Mouse (Mus musculus): Measurements from ENCODE around the gene Wbp4. TPM values are rescaled to one million over a fixed set of nuclear protein-coding genes. Genes with fewer than 3 reads are reported as not detected.
A peak's percentile ranks its signal among the peaks of the same experiment; 100 is the strongest.
"Not testable (repeated sequence)": the region's sequence is repeated elsewhere in the genome, so short reads cannot be mapped to it uniquely, and the experiment has no call there.

The Wbp4 gene
- 15.1 and 16.2 TPM in 2 replicates for polyA plus RNA-seq (2015; fragmentation: Nextera tagmentation; extraction: Ambion mirVana)

DNA sequence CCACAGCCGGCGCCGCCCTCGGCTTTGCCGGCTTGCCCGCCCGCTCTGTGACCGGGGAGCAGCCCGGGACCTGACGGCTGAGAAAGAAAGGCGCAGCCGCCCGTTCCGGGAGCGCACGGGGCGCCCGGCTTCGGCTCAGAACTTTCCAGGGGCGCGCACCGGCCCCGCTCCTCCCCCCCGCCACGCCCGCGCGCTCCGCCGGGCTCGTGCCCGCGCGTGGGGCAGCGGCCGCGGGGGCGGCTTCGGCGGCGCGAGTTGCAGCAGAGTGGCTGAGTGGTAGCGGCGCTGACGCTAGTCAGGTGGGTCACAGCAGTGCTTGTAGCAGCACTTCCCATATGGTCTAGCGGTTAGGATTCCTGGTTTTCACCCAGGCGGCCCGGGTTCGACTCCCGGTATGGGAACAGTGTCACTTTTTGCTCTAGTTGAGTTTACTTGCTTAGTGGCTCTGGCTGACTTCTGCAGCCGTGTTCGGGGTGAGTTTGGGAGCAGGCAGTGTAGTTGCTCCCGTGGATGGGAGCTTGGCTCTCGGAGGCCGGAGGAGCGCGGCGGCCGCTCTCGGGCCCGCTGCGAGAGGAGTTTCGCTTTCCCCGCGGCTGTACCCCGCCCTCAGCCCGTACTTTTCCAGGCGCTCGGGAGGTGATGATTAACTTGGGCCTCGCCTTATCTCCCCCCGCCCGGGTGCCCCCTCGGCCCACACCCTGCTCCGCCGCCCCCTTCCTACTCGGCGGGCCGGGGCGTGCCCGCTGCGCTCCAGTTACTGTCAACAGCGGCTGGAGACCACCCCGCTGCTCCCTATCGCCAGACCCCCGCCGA is at the start of gene Wbp4:
Wbp4 (minus strand) TSS at position 182 of the 813 bp plus-strand sequence.
- Histone ChIP-seq H3K4me1 (ENCODE audit: insufficient read depth) (peaks cover 29% of the 10 kb centered on the region), H3K27me3 (ENCODE audit: insufficient read depth, low read length) (no peaks in the 10 kb centered on the region), H3K4me2 (ENCODE audit: low read depth, low read length) (peak within 1 kb of the TSS; percentile 83), H3K4me3 (ENCODE audit: low read depth, low read length) (peak within 1 kb of the TSS; percentile 99), H3K9me3 (ENCODE audit: low read length) (no peaks in the 10 kb centered on the region), H3K36me3 (replicated peaks; ENCODE audit: insufficient read depth, low read length) (peaks cover 4% of the 10 kb centered on the region), H3K27ac (ENCODE audit: low read depth) (peak within 1 kb of the TSS; percentile 100), H3K9ac (replicated peaks) (peak within 1 kb of the TSS; percentile 97)
- peak; percentile 96 for DNase-seq
- TF ChIP-seq EP300 (IDR thresholded peaks at IDR 0.05; ENCODE audit: low read depth), result peak; percentile 24; the same call in 1 of the 2 replicates
- no peak for TF ChIP-seq CTCF (IDR thresholded peaks at IDR 0.05; ENCODE audit: low read depth)
- WGBS (ENCODE audit: insufficient replicate concordance), result under 1% methylated on average over 62 of the region's 86 CpGs
- peak; percentile 83 for ATAC-seq

- 48% methylated on average over 6 of the region's 6 CpGs for WGBS (ENCODE audit: insufficient replicate concordance)
- Histone ChIP-seq H3K4me1 (ENCODE audit: insufficient read depth) (peaks cover 47% of the 10 kb centered on the region), H3K4me2 (ENCODE audit: low read depth, low read length) (peak overlapping the region; percentile 52), H3K9ac (replicated peaks) (peak overlapping the region; percentile 47; the same call in 1 of the 2 replicates), H3K27ac (ENCODE audit: low read depth) (peak overlapping the region; percentile 74), H3K27me3 (ENCODE audit: insufficient read depth, low read length) (no peaks in the 10 kb centered on the region), H3K9me3 (ENCODE audit: low read length) (no peaks in the 10 kb centered on the region), H3K36me3 (replicated peaks; ENCODE audit: insufficient read depth, low read length) (peaks cover 7% of the 10 kb centered on the region; the same call in 1 of the 2 replicates), H3K4me3 (ENCODE audit: low read depth, low read length) (no peak overlapping the region)
- DNase-seq, result no peak
- no peak for ATAC-seq
- no peak for TF ChIP-seq CTCF (IDR thresholded peaks at IDR 0.05; ENCODE audit: low read depth)
- TF ChIP-seq EP300 (IDR thresholded peaks at IDR 0.05; ENCODE audit: low read depth), result no peak
These were observed 49.4 kb upstream of the Wbp4 start for GRCm38 (mm10) chr14:79530761-79531160.

DNA sequence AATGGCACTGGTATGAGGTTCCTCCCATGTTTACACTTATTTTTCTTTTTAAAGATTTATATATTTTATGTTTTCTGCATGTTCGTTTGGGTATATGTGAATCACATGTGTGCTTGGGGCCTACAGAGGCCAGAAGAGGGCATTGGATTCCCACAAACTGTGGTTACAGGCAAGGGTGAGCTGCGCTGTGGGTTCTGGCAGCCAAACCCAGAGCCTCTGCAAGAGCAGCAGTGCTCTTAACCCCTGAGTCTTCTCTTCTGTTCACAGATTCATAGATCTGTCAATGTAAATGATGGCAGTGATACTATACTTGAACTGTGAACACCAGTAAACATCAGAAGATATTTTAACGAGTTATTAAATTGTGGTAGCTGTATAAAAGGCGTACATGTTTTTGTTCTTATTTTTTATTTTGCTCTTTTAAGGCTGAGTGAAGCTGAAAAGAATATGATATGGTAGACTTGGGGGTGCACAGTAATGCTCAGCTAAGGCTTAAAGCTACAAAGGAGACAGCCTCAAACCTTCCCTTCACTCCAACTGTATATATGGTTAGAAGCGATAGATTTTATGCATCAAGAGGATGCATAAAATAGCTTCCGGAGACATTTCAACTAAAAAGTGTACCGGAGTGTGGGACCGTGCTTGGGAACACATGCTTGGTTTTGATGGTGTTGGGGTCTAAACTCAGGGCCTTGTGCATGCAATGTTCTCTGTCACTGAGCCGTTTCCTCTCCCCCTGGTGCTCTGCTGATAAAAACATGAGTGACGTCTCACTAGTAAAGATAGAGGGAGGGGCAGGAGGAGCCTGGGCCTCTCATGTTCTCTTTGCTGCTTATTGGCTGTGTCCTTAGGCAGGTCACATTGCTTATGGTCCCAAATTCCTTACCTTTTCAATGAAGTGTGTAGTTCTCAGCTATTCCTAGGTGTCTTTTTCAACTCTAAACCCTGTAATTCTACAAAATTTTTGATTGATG is 48.5 kb upstream of the Wbp4 start:
- Histone ChIP-seq H3K27ac (ENCODE audit: low read depth) (peak overlapping the region; percentile 74), H3K36me3 (replicated peaks; ENCODE audit: insufficient read depth, low read length) (peaks cover 11% of the 10 kb centered on the region; the same call in 1 of the 2 replicates), H3K4me3 (ENCODE audit: low read depth, low read length) (no peak overlapping the region), H3K4me2 (ENCODE audit: low read depth, low read length) (peak overlapping the region; percentile 52), H3K27me3 (ENCODE audit: insufficient read depth, low read length) (no peaks in the 10 kb centered on the region), H3K9me3 (ENCODE audit: low read length) (no peaks in the 10 kb centered on the region), H3K9ac (replicated peaks) (peak overlapping the region; percentile 47; the same call in 1 of the 2 replicates), H3K4me1 (ENCODE audit: insufficient read depth) (peaks cover 44% of the 10 kb centered on the region)
- WGBS (ENCODE audit: insufficient replicate concordance), result 44% methylated on average over 10 of the region's 10 CpGs
- ATAC-seq, result peak; percentile 90
- TF ChIP-seq EP300 (IDR thresholded peaks at IDR 0.05; ENCODE audit: low read depth) (peak; percentile 79), CTCF (IDR thresholded peaks at IDR 0.05; ENCODE audit: low read depth) (peak; percentile 23; the same call in 1 of the 2 replicates)
- DNase-seq, result peak; percentile 52

- Histone ChIP-seq H3K36me3 (replicated peaks; ENCODE audit: insufficient read depth, low read length) (peaks cover 16% of the 10 kb centered on the region), H3K9me3 (ENCODE audit: low read length) (no peaks in the 10 kb centered on the region), H3K4me1 (ENCODE audit: insufficient read depth) (peaks cover 31% of the 10 kb centered on the region), H3K27ac (ENCODE audit: low read depth) (no peak overlapping the region), H3K4me2 (ENCODE audit: low read depth, low read length) (no peak overlapping the region), H3K4me3 (ENCODE audit: low read depth, low read length) (no peak overlapping the region), H3K27me3 (ENCODE audit: insufficient read depth, low read length) (no peaks in the 10 kb centered on the region), H3K9ac (replicated peaks) (no peak overlapping the region)
- no peak for TF ChIP-seq EP300 (IDR thresholded peaks at IDR 0.05; ENCODE audit: low read depth)
- no peak for TF ChIP-seq CTCF (IDR thresholded peaks at IDR 0.05; ENCODE audit: low read depth)
- ATAC-seq, result no peak
- WGBS (ENCODE audit: insufficient replicate concordance), result 65% methylated on average over 6 of the region's 6 CpGs
- DNase-seq, result no peak
These were observed 46.4 kb upstream of the Wbp4 start for GRCm38 (mm10) chr14:79527704-79528103.

GRCm38 (mm10) chr14:79526106-79526505 is 44.8 kb upstream of the Wbp4 start:
- not testable (repeated sequence) for ATAC-seq; H3K4me3 ChIP-seq (ENCODE audit: low read depth, low read length); H3K9me3 ChIP-seq (ENCODE audit: low read length); H3K4me2 ChIP-seq (ENCODE audit: low read depth, low read length); H3K27ac ChIP-seq (ENCODE audit: low read depth); H3K27me3 ChIP-seq (ENCODE audit: insufficient read depth, low read length); DNase-seq; H3K9ac ChIP-seq (replicated peaks)
- WGBS (ENCODE audit: insufficient replicate concordance), result 72% methylated on average over 12 of the region's 12 CpGs
- Histone ChIP-seq H3K36me3 (replicated peaks; ENCODE audit: insufficient read depth, low read length) (peaks cover 16% of the 10 kb centered on the region), H3K4me1 (ENCODE audit: insufficient read depth) (peaks cover 37% of the 10 kb centered on the region)
